Mouse (Mus musculus): ENCODE results near the gene Gm42791. TPM values are rescaled to one million over a fixed set of nuclear protein-coding genes. Genes with fewer than 3 reads are reported as not detected.

The Gm42791 gene
- polyA plus RNA-seq, 1 experiment, result 0.36 TPM

DNA sequence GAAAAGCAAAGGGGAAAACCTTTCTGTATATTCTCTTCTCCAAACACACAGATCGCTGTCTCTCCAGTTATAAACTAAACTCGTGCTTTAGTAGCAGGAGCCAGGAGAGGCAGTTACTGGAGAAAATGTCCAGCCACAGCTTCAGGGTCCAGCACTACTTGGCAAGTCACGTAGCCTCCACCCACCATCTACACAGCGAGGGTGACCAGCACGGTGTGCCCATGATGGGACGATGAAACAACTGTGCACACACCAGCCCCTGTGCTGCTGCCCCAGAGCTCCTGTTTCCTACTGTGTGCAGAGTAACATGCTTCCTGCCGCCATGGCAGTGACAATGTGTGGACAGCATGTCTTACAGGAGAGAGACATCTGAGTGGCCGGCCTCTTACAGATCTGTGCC lies 121.8 kb downstream of the Gm42791 start:
- Histone ChIP-seq H3K36me3 (ENCODE audit: control insufficient read depth) (peaks cover 58% of the 10 kb centered on the region), H3K4me1 (ENCODE audit: control insufficient read depth) (peaks cover 7% of the 10 kb centered on the region), H3K4me3 (replicated peaks) (no peak overlapping the region), H3K27me3 (ENCODE audit: control insufficient read depth) (no peaks in the 10 kb centered on the region), H3K9me3 (ENCODE audit: control insufficient read depth, low read length) (no peaks in the 10 kb centered on the region)
- no peak for TF ChIP-seq TAL1 (IDR thresholded peaks at IDR 0.05; ENCODE audit: low read length)
- no peak for TF ChIP-seq GATA1 (IDR thresholded peaks at IDR 0.05; ENCODE audit: low read length)

DNA sequence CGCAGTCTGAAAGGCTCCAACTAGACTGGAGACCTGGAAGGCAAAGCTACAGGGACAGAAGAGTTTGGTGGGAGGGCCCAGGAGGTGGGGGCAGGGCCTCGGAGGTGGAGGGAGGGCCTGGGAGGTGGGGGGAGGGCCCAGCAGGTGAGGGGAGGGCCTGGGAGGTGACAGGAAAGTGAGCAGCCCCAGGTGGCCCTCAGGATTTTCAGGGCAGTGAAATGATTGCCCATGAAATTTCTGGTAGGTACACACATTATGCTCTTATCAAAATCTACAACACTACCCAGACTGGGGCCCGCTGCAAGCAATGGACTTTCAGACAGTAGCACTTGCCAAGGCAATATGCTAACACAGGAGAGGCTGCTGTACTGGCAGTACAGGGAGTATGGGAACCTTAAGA lies 125.4 kb downstream of the Gm42791 start:
- peaks cover 25% of the 10 kb centered on the region for H3K36me3 ChIP-seq (ENCODE audit: control insufficient read depth)
- H3K4me1 ChIP-seq (ENCODE audit: control insufficient read depth), result peaks cover 7% of the 10 kb centered on the region
- H3K9me3 ChIP-seq (ENCODE audit: control insufficient read depth, low read length), result no peaks in the 10 kb centered on the region
- TF ChIP-seq GATA1 (IDR thresholded peaks at IDR 0.05; ENCODE audit: low read length), result no peak
- TF ChIP-seq TAL1 (IDR thresholded peaks at IDR 0.05; ENCODE audit: low read length), result no peak
- H3K27me3 ChIP-seq (ENCODE audit: control insufficient read depth), result peaks cover 2% of the 10 kb centered on the region; the same call in 1 of the 2 replicates
- H3K4me3 ChIP-seq (replicated peaks), result no peak overlapping the region

DNA sequence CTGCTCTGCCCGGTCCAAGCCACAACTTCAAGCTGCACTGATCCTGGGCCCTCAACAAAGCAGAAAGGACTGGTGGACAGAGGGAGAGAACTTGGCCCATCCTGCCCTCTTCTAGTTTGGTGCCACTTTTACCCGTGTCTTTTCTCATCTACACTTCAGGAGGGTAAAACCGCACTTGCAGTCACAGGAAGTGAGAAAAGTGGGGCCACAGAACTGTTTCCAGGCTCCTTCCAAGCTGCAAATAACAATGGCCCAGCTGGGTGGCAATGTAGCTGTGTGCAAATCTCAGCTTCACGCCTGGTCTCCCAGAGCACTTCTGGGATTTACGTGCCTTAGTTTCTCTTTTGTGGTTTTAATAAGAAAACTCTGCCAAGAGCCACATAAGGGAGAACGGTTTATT lies 127.2 kb downstream of the Gm42791 start:
- peaks cover 11% of the 10 kb centered on the region for H3K36me3 ChIP-seq (ENCODE audit: control insufficient read depth)
- peaks cover 7% of the 10 kb centered on the region for H3K4me1 ChIP-seq (ENCODE audit: control insufficient read depth)
- TF ChIP-seq TAL1 (IDR thresholded peaks at IDR 0.05; ENCODE audit: low read length) (no peak), GATA1 (IDR thresholded peaks at IDR 0.05; ENCODE audit: low read length) (no peak)
- H3K27me3 ChIP-seq (ENCODE audit: control insufficient read depth), result peaks cover 2% of the 10 kb centered on the region; the same call in 1 of the 2 replicates
- no peaks in the 10 kb centered on the region for H3K9me3 ChIP-seq (ENCODE audit: control insufficient read depth, low read length)
- no peak overlapping the region for H3K4me3 ChIP-seq (replicated peaks)

DNA sequence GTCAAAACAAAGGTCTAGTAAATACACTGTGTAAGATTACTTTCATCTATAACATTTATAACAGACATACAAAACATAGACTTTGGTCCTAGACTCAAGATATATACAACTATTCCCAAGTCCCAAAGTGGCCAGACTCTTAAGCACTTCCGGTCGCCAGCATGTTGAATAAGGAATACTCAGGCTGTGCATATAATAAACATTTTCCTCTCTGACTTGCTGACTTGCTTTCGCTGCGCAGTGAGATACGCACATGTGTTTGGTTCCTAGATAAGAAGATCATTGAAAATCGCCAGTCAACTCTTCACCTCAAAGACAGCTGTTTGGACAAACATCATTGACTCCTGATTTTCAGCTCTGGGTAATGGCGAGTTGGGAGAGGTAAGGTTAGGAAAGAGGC lies 127.8 kb downstream of the Gm42791 start:
- H3K36me3 ChIP-seq (ENCODE audit: control insufficient read depth), result peaks cover 6% of the 10 kb centered on the region
- H3K9me3 ChIP-seq (ENCODE audit: control insufficient read depth, low read length), result no peaks in the 10 kb centered on the region
- peaks cover 2% of the 10 kb centered on the region; the same call in 1 of the 2 replicates for H3K27me3 ChIP-seq (ENCODE audit: control insufficient read depth)
- H3K4me3 ChIP-seq (replicated peaks), result no peak overlapping the region
- peaks cover 9% of the 10 kb centered on the region for H3K4me1 ChIP-seq (ENCODE audit: control insufficient read depth)
- TF ChIP-seq GATA1 (IDR thresholded peaks at IDR 0.05; ENCODE audit: low read length), result no peak
- TF ChIP-seq TAL1 (IDR thresholded peaks at IDR 0.05; ENCODE audit: low read length), result no peak

DNA sequence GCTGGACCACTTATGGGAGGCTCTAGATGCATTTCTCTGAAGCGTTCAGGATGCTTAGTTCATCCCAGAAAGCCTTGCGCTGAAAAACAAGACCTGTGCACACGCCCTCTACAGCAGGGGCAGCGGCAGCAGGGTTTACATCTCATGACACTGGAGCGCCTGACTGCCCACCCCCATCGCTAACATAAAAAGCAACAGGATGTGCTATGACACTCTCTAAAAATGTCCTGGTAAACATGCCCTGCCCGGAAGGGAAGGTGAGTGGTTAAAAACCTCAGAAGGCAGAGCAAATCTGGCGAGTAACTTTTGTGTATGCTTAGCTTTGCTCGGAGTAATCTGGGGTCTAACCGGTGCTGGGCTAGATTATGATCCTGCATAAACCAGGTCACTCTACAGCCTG lies 128.4 kb downstream of the Gm42791 start:
- Histone ChIP-seq H3K9me3 (ENCODE audit: control insufficient read depth, low read length) (no peaks in the 10 kb centered on the region), H3K4me3 (replicated peaks) (no peak overlapping the region), H3K4me1 (ENCODE audit: control insufficient read depth) (peaks cover 12% of the 10 kb centered on the region), H3K36me3 (ENCODE audit: control insufficient read depth) (peaks cover 5% of the 10 kb centered on the region), H3K27me3 (ENCODE audit: control insufficient read depth) (peaks cover 2% of the 10 kb centered on the region; the same call in 1 of the 2 replicates)
- TF ChIP-seq TAL1 (IDR thresholded peaks at IDR 0.05; ENCODE audit: low read length) (no peak), GATA1 (IDR thresholded peaks at IDR 0.05; ENCODE audit: low read length) (no peak)

DNA sequence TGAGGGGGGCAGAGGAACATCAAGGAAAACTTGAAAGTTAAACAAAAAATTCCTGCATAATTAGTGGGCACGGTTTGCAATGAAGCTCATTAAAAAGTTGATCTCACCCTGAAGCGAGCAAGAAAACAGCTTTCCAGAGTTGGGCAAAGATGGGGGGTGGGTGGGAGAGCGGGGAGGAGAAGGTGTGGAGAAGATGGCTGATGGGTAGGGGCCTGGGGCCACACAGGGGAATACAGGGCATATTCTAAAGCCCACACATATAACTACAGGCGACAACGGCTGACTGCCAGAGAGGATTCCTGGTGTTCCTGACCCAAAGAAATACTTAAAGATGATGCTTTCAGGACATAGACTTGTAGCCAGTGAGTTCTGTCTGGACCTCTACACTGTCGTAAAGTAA lies 131.5 kb downstream of the Gm42791 start:
- H3K4me1 ChIP-seq (ENCODE audit: control insufficient read depth), result peaks cover 5% of the 10 kb centered on the region
- no peak overlapping the region for H3K4me3 ChIP-seq (replicated peaks)
- H3K36me3 ChIP-seq (ENCODE audit: control insufficient read depth), result no peaks in the 10 kb centered on the region
- peaks cover 2% of the 10 kb centered on the region; the same call in 1 of the 2 replicates for H3K27me3 ChIP-seq (ENCODE audit: control insufficient read depth)
- no peaks in the 10 kb centered on the region for H3K9me3 ChIP-seq (ENCODE audit: control insufficient read depth, low read length)
- TF ChIP-seq TAL1 (IDR thresholded peaks at IDR 0.05; ENCODE audit: low read length) (no peak), GATA1 (IDR thresholded peaks at IDR 0.05; ENCODE audit: low read length) (no peak)

DNA sequence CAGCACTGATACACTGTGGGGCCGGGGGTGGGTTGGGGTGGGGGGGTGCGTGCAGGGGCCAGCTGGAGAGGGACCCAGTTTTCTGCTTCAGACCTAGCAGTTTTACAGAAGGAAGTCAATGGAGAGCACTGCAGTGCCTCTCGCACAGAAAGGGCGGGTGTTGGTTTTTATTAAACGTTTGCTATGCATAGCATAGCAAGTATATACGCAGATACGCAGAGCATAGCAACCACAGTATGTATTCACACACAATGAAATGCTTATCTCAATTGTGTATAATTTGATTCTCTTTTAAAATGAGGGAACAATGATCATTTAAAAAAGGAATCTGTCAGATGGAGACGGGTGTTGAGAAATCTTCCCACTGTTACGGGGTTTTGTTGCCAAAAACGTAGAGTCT lies 132.1 kb downstream of the Gm42791 start:
- no peak overlapping the region for H3K4me3 ChIP-seq (replicated peaks)
- H3K27me3 ChIP-seq (ENCODE audit: control insufficient read depth), result peaks cover 2% of the 10 kb centered on the region; the same call in 1 of the 2 replicates
- H3K4me1 ChIP-seq (ENCODE audit: control insufficient read depth), result peaks cover 6% of the 10 kb centered on the region
- H3K36me3 ChIP-seq (ENCODE audit: control insufficient read depth), result no peaks in the 10 kb centered on the region
- no peaks in the 10 kb centered on the region for H3K9me3 ChIP-seq (ENCODE audit: control insufficient read depth, low read length)
- TF ChIP-seq GATA1 (IDR thresholded peaks at IDR 0.05; ENCODE audit: low read length), result no peak
- no peak for TF ChIP-seq TAL1 (IDR thresholded peaks at IDR 0.05; ENCODE audit: low read length)

DNA sequence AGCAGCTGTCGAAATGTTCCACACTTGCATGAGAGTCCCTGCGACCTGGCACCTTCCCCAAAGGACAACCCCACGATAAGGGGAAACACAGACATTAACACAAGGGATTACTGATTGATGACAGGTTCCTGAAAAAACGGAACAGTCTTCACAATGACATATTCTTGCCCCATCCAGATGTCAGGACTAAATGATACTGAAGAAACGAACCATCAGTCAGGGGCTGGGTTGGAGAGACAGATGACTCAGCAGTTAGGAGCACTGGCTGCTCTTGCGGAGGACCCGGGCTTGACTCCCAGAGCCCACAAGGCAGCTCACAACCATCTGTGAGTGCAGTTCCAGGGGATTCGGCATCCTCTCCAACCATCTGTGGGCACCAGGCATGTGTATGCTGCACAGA lies 132.8 kb downstream of the Gm42791 start:
- H3K27me3 ChIP-seq (ENCODE audit: control insufficient read depth), result peaks cover 2% of the 10 kb centered on the region; the same call in 1 of the 2 replicates
- TF ChIP-seq TAL1 (IDR thresholded peaks at IDR 0.05; ENCODE audit: low read length) (no peak), GATA1 (IDR thresholded peaks at IDR 0.05; ENCODE audit: low read length) (no peak)
- H3K4me3 ChIP-seq (replicated peaks), result no peak overlapping the region
- H3K36me3 ChIP-seq (ENCODE audit: control insufficient read depth), result no peaks in the 10 kb centered on the region
- peaks cover 13% of the 10 kb centered on the region for H3K4me1 ChIP-seq (ENCODE audit: control insufficient read depth)
- H3K9me3 ChIP-seq (ENCODE audit: control insufficient read depth, low read length), result no peaks in the 10 kb centered on the region

DNA sequence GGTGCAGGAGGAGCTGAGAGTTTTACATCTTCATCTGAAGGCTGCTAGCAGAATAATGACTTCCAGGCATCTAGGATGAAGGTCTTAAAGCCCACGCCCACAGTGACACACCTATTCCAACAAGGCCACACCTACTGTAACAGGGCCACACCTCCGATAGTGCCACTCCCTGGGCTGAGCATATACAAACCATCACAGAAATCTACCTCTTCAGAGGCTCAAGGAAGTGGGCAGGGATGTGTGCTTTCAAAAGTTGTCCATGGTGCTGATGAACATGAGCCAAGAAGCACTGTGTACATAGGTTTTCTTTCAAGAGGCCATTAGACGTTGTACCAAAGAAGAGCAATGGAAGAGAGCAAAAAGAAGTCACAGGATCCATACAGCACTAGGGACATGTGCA lies 137.4 kb downstream of the Gm42791 start:
- Histone ChIP-seq H3K36me3 (ENCODE audit: control insufficient read depth) (no peaks in the 10 kb centered on the region), H3K27me3 (ENCODE audit: control insufficient read depth) (peaks cover 2% of the 10 kb centered on the region; the same call in 1 of the 2 replicates), H3K4me3 (replicated peaks) (no peak overlapping the region), H3K9me3 (ENCODE audit: control insufficient read depth, low read length) (no peaks in the 10 kb centered on the region), H3K4me1 (ENCODE audit: control insufficient read depth) (peaks cover 13% of the 10 kb centered on the region)
- TF ChIP-seq TAL1 (IDR thresholded peaks at IDR 0.05; ENCODE audit: low read length) (no peak), GATA1 (IDR thresholded peaks at IDR 0.05; ENCODE audit: low read length) (no peak)

DNA sequence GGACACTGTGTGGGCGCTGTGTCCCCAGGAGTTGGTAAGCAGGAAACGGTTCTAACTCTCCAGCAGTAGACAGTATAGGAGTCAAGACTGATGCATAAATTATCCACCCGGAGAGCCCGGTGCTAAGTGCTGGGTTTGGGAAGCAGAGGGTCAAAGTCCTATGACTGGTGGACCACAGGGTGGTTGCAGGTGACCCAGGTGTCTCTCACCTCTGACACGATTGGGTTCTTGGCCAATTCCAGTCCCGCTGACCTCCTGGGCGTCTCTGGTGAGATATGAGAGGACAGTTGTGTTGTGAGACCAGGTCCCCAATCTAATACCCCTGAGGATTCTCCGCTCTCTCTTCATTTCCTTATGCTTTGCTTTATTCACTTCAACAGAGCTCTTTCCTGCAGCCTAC lies 139.9 kb downstream of the Gm42791 start:
- peaks cover 2% of the 10 kb centered on the region; the same call in 1 of the 2 replicates for H3K9me3 ChIP-seq (ENCODE audit: control insufficient read depth, low read length)
- H3K4me1 ChIP-seq (ENCODE audit: control insufficient read depth), result peaks cover 8% of the 10 kb centered on the region
- H3K4me3 ChIP-seq (replicated peaks), result no peak overlapping the region
- H3K27me3 ChIP-seq (ENCODE audit: control insufficient read depth), result 0 out of 2 replicates have a peak, but pooled peaks cover 2% of the 10 kb centered on the region
- no peaks in the 10 kb centered on the region for H3K36me3 ChIP-seq (ENCODE audit: control insufficient read depth)
- TF ChIP-seq TAL1 (IDR thresholded peaks at IDR 0.05; ENCODE audit: low read length) (no peak), GATA1 (IDR thresholded peaks at IDR 0.05; ENCODE audit: low read length) (no peak)

Measured in erythroblast, embryonic 14.5 days (primary cell).